8 mouse cellular contexts compared by ENCODE assay signal in genomic region chr3:87838622-87839021, GRCm38 (mm10). TPM values are rescaled to one million over a fixed set of nuclear protein-coding genes. Genes with fewer than 3 reads are reported as not detected.
DNase-seq lines count a peak whose midpoint lies in the region; ATAC-seq lines count a peak whose summit lies in the region.

No protein-coding gene starts in this region.

- 0 out of 2 replicates have a peak overlapping the region, but pooled peaks have one; percentile 17 for H3K9ac ChIP-seq in forebrain, embryonic 14.5 days (ENCODE audit: low read length)
- H3K9ac ChIP-seq in forebrain, embryonic 13.5 days: no peak overlapping the region

- no peaks in the 10 kb centered on the region for H3K27me3 ChIP-seq in forebrain, embryonic 14.5 days (replicated peaks; ENCODE audit: control insufficient read depth, insufficient read depth, low read length)
- no peaks in the 10 kb centered on the region for H3K27me3 ChIP-seq in forebrain, embryonic 13.5 days
- H3K27me3 ChIP-seq in splenic B cell, adult 2 months (ENCODE audit: control insufficient read depth, insufficient read depth, low read length, poor library complexity, severe bottlenecking): no peaks in the 10 kb centered on the region

- H3K4me1 ChIP-seq in forebrain, embryonic 14.5 days (ENCODE audit: control insufficient read depth, insufficient read depth, low read length): no peaks in the 10 kb centered on the region
- H3K4me1 ChIP-seq in forebrain, embryonic 13.5 days: no peaks in the 10 kb centered on the region

- no peak overlapping the region for H3K4me3 ChIP-seq in forebrain, embryonic 14.5 days (ENCODE audit: low read depth, low read length)
- no peak overlapping the region for H3K4me3 ChIP-seq in forebrain, embryonic 13.5 days

- no peak overlapping the region for H3K4me2 ChIP-seq in forebrain, embryonic 14.5 days (ENCODE audit: low read length)
- H3K4me2 ChIP-seq in forebrain, embryonic 13.5 days: no peak overlapping the region

- H3K27ac ChIP-seq in forebrain, embryonic 14.5 days (ENCODE audit: low read depth, low read length): no peak overlapping the region
- no peak overlapping the region for H3K27ac ChIP-seq in forebrain, embryonic 13.5 days

- 2% methylated on average over 4 of the region's 4 CpGs for WGBS in forebrain, embryonic 14.5 days
- 0% methylated on average over 4 of the region's 4 CpGs for whole genome bisulfite sequencing in forebrain, embryonic 13.5 days

- ATAC-seq in forebrain, embryonic 14.5 days: 0 out of 2 replicates have a peak, but pooled peaks have one; percentile 32
- ATAC-seq in forebrain, embryonic 13.5 days: no peak
- peak; percentile 75 for ATAC-seq in monocyte, adult 5-6 weeks (replicated peaks; ENCODE audit: insufficient number of reproducible peaks, low FRiP score, low TSS enrichment, poor library complexity, severe bottlenecking)

- DNase-seq in forebrain, embryonic 14.5 days (ENCODE audit: low spot score): peak; percentile 83
- peak; percentile 86 for DNase-seq in NIH3T3 (ENCODE audit: low read depth)
- DNase-seq in cerebellum, adult 9-11 months: peak; percentile 30
- DNase-seq in gastrocnemius, postnatal 4 days (ENCODE audit: low spot score in 2 of 2): peak; percentile 61 to 74
- DNase-seq in layer of hippocampus, postnatal 14 days (ENCODE audit: low spot score in 2 of 2): peak; percentile 73
- DNase-seq in splenic B cell, adult 2 months (ENCODE audit: low read depth, low spot score): peak; percentile 84

- no peaks in the 10 kb centered on the region for H3K9me3 ChIP-seq in forebrain, embryonic 14.5 days (replicated peaks; ENCODE audit: control insufficient read depth, low read length)
- H3K9me3 ChIP-seq in forebrain, embryonic 13.5 days (replicated peaks): no peaks in the 10 kb centered on the region

- no peaks in the 10 kb centered on the region for H3K36me3 ChIP-seq in forebrain, embryonic 14.5 days (ENCODE audit: control insufficient read depth, insufficient read depth, low read length)
- no peaks in the 10 kb centered on the region for H3K36me3 ChIP-seq in forebrain, embryonic 13.5 days (ENCODE audit: poor library complexity, severe bottlenecking)
- no peaks in the 10 kb centered on the region for H3K36me3 ChIP-seq in splenic B cell, adult 2 months (ENCODE audit: control insufficient read depth, insufficient read depth, low read length, poor library complexity, severe bottlenecking)

RNA-seq across cellular contexts. Expression of gene Sh2d2a, which starts 7.9 kb away (rescaled TPM):
- not detected in 2 replicates for polyA plus RNA-seq in forebrain, embryonic 14.5 days (2014; fragmentation: Nextera tagmentation; extraction: Ambion mirVana)
- not detected in 2 replicates for polyA plus RNA-seq in forebrain, embryonic 13.5 days (2015; fragmentation: Nextera tagmentation; extraction: Ambion mirVana)
- under 1 TPM in 1 of 2 experiments, not detected in 1; 0.16 TPM for total RNA-seq in gastrocnemius, postnatal 4 days (2021)
- not detected for total RNA-seq in layer of hippocampus, postnatal 14 days (2021)
- 64.0 to 201 TPM (median 71.7 TPM) in 3 replicates for total RNA-seq in monocyte, adult 5-6 weeks (2017)

RNA-seq across cellular contexts. Expression of gene Pear1, which starts 14.5 kb away (rescaled TPM):
- 5.2 and 6.0 TPM in 2 replicates for polyA plus RNA-seq in forebrain, embryonic 14.5 days (2014; fragmentation: Nextera tagmentation; extraction: Ambion mirVana)
- 4.7 and 4.8 TPM in 2 replicates for polyA plus RNA-seq in forebrain, embryonic 13.5 days (2015; fragmentation: Nextera tagmentation; extraction: Ambion mirVana)
- 10 to 100 TPM; 20.8 to 26.2 TPM for total RNA-seq in gastrocnemius, postnatal 4 days (2021)
- 1 to 10 TPM; 7.4 to 8.2 TPM for total RNA-seq in layer of hippocampus, postnatal 14 days (2021)
- total RNA-seq in monocyte, adult 5-6 weeks (2017): 6.5 to 33.3 TPM (median 10.7 TPM) in 3 replicates

RNA-seq across cellular contexts. Expression of gene Insrr, which starts 41.9 kb away (rescaled TPM):
- polyA plus RNA-seq in forebrain, embryonic 14.5 days (2014; fragmentation: Nextera tagmentation; extraction: Ambion mirVana): 0.62 and 0.66 TPM in 2 replicates
- polyA plus RNA-seq in forebrain, embryonic 13.5 days (2015; fragmentation: Nextera tagmentation; extraction: Ambion mirVana): 0.33 and 0.43 TPM in 2 replicates
- total RNA-seq in gastrocnemius, postnatal 4 days (2021): under 1 TPM; 0.15 to 0.18 TPM
- total RNA-seq in layer of hippocampus, postnatal 14 days (2021): under 1 TPM; 0.12 to 0.35 TPM
- 0.21 to 0.49 TPM in 2 of 3 replicates, not detected in the other for total RNA-seq in monocyte, adult 5-6 weeks (2017)

RNA-seq across cellular contexts. Expression of gene Ntrk1, which starts 43.7 kb away (rescaled TPM):
- 0.74 and 0.94 TPM in 2 replicates for polyA plus RNA-seq in forebrain, embryonic 14.5 days (2014; fragmentation: Nextera tagmentation; extraction: Ambion mirVana)
- 0.53 and 0.88 TPM in 2 replicates for polyA plus RNA-seq in forebrain, embryonic 13.5 days (2015; fragmentation: Nextera tagmentation; extraction: Ambion mirVana)
- total RNA-seq in gastrocnemius, postnatal 4 days (2021): under 1 TPM; 0.10 to 0.13 TPM
- under 1 TPM; 0.29 to 0.41 TPM for total RNA-seq in layer of hippocampus, postnatal 14 days (2021)
- total RNA-seq in monocyte, adult 5-6 weeks (2017): 0.32 TPM in 1 of 3 replicates, not detected in the others

RNA-seq across cellular contexts. Expression of gene Prcc, which starts 46.8 kb away (rescaled TPM):
- 16.1 and 18.5 TPM in 2 replicates for polyA plus RNA-seq in forebrain, embryonic 14.5 days (2014; fragmentation: Nextera tagmentation; extraction: Ambion mirVana)
- polyA plus RNA-seq in forebrain, embryonic 13.5 days (2015; fragmentation: Nextera tagmentation; extraction: Ambion mirVana): 14.5 TPM in 2 replicates
- 10 to 100 TPM; 56.7 to 58.3 TPM for total RNA-seq in gastrocnemius, postnatal 4 days (2021)
- total RNA-seq in layer of hippocampus, postnatal 14 days (2021): 10 to 100 TPM; 64.0 to 64.1 TPM
- total RNA-seq in monocyte, adult 5-6 weeks (2017): 18.4 to 35.5 TPM (median 22.3 TPM) in 3 replicates

Comparison
In these comparisons a context has a peak if more than half of its experiments do, and no peak if none do; other contexts are left out.
1. DNase-seq: peak in every context shown above with its lines; median percentile 86 in NIH3T3; 84 in splenic B cell, adult 2 months; 83 in forebrain, embryonic 14.5 days; 73 in layer of hippocampus, postnatal 14 days; 68 in gastrocnemius, postnatal 4 days; 30 in cerebellum, adult 9-11 months.
2. RNA of gene Sh2d2a, which starts 7.9 kb away (total RNA-seq): 64.0 to 201 TPM in monocyte, adult 5-6 weeks; 0.16 TPM in gastrocnemius, postnatal 4 days and not detected in layer of hippocampus, postnatal 14 days; every median in the first group is over 10 times any median in the second.